Mouse (Mus musculus) left cerebral cortex, adult 18-20 months (tissue): ENCODE data around the gene Set. TPM values are rescaled to one million over a fixed set of nuclear protein-coding genes. Genes with fewer than 3 reads are reported as not detected.
A peak's percentile ranks its signal among the peaks of the same experiment; 100 is the strongest.

Experiments
- DNase-seq, 2 experiments: peaks; one replicate each; pipeline ENCODE4 v3.0.0; 2021 to 2022; ENCODE audit warnings: low spot score in 2 of 2, mixed read lengths in 1 of 2
- total RNA-seq, 2 experiments: library from RNA; stranded (reverse); gene quantifications; 2 replicates each; pipeline ENCODE4 v1.2.3; 2021

Gene Set
- total RNA-seq, 2 experiments from 2014 or later: 191 to 199 TPM

DNA sequence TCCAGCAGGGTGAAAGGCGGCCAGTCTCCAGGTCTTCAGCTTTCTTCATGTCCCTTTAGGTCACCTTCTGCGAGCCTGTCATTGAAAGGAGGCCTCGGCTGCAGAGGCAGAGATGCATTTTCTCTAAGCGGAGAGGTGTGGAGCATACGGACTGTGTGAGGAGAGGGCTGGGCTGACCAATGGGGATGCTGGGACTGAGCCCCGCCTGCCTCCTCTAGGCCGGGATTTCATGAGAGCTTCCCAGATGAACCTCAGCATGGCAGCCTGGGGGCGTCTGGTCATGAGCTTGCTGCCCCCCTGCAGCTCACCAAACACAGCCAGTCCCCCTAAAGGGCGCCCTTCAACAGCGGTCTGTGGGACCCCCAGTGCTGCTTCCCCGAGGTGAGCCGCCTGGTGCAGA is 27.5 kb downstream of the Set start:
- DNase-seq: no peak

DNA sequence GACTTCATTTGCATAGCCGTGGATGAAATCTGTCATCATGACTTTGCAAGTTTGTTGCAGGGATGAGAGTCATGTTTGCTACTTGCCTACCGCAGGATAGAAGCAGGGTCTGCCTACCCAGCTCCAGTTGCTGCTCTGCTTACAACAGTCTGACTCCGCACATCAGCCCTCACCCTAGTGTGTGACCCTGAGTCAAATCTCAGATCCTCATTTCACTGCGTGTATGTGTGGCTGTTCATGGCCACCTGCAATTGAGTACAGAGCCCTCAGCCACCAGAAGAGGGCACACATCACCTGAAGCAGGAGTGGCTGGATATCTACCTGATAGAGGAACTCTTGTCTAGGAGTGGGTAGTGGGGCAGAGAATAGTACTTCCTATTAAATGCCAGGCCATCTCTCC is 30.1 kb downstream of the Set start:
- no peak for DNase-seq

DNA sequence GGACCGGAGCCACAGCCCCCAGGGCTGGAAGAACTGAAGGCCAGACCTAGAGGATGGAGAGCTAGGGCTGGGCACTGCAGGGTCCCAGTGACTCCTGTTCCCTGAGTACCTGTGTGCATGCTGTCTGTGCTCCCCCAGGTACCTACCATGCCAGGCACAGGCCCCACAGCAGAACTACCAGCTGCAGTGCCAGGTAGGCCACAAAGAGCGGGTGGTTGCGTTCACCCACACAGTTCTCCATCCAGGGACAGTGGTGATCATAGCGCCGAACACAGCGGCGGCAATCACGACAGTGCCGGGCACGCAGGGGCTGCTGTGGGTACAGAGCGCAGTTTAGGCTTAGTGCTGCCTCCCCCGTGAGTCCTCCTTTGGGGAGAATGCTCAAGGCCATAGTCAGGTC is 34.3 kb downstream of the Set start:
- no peak for DNase-seq

DNA sequence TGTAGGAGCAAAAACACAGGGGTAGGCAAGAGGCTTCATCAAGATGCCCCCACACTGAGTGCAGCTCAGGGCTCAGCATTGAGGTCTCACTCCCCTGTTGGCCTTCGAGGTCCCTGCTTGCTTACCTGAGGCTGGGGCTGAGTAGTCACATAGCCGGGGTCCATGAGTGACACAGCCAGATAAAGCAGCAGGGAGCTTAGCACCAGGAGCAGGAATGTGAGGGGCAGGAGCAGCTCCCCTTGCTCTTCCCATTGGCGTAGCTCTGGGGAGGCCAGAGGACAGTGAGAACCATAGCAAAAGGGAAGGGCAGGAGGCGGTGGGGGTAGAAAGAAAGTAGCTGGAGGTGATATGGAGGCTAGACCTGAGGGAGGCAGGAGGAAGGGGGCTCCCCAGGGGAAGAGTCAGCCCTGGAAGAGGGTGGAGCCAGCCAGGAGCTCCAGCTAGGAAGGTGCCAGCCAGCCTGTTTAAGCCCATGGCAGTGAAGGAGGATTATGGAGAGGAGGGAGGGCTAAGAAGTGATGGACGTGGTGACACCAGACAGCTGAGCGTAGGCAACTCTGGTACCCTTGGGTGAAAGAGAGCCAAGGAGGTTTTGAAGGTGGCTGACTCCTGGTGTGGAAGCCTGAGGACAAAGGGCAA is 35.2 kb downstream of the Set start:
- DNase-seq: no peak

DNA sequence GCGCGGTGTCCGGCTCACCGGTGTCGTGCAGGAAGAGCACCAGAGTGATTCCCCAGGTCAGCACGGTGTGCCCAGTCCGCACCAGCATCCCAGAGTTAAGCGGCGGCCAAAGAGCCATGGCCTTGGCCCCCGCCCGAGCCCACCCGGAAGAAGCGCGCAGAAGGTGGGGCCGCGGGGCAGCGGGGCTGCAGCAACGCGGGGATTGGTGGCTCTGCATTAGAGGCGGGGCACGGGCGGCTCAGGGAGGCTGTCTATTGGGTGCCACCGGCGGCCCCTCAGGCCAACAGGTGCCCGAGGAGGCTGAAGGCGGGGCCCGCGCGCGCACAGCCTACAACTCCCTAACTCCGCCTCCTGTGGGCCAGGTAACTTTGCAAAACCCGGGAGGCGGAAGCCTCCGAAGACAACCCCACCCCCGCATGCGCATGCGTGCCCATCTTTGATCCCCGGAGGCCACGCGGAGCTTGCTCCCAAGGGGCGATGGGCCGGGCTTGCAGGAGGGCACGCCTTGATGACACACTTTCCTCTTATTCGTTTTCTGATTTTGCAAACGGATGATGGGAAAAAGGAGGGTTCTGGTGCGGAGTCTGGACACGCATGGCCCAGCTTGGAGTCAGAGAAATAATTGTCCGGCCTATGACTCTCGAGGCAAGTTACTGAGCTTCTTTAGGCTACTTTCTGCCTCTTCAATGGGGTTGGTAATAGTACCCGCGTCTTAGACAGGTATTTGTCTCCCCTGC is 36.5 kb downstream of the Set start, which contains the start of gene Zdhhc12:
Zdhhc12 (minus strand) TSS at position 178 of the 737 bp plus-strand sequence.
- DNase-seq: peak; percentile 79 to 91

DNA sequence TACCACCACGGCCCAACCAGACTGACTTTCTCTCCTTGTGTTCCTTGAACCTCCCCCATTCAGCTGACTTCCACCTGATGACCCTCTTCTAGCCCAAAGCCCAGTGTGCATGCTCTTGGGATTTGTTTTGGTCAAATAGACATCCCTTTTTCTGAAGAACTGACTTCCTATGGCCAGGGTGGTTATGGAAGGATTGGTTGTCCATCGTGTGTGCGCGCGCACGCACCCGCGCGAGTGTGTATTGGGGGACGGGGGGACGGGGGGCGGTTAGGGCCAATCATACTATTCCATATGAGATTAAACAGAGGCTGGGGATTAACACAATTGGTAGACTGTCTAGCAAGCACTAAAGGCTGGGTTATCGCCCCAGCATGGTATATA is 37.0 kb downstream of the Set start:
- no peak for DNase-seq

DNA sequence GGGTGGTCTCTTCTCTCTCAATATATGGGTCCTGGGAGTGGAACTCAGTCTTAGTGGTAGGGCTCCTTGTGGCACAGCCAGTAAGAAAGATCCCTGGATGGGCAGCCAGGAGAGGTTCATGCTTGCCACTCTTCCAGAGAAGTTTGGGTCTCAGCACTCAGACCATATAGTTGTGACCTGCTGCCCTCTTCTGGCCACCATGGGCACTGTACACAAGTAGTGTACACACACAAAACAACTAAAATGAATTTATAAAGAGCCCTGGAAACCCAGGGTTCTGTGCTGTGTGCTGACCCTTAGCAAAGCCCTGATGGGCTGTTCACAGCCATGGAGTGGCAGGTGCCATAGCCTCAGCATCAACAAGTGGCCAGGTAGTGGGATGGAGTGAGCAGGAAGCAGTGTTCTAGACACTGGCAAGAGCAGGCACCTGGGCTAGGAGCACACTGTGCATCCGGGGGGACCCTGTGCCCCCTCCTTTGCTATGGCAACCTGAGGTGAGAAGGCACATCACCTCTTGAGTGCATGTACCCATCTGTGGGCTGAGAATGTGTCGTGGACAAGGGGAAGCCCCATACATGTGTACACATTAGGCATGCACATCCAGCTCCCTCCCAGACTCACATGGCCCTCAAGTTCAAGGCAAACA is 38.8 kb downstream of the Set start:
- no peak for DNase-seq

DNA sequence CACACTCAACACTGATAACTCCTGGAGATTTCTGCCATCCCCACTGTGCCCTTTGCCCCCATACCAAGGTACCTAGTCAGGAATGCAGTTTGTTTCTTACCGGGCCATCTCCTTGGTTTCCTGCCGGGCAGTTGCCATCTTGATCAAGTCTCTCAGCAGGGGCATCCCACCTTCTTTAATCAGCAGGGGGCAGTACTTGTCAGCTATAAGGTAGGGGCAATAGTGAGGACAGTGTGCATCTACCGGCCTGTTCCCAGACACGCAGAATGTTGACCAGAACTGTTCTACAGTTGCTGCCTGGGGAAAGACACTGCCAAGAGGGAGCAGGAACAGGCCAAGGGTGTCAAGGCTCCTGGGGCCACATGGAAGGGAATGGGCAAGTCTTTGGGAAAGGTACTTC is 43.0 kb downstream of the Set start:
- no peak for DNase-seq

DNA sequence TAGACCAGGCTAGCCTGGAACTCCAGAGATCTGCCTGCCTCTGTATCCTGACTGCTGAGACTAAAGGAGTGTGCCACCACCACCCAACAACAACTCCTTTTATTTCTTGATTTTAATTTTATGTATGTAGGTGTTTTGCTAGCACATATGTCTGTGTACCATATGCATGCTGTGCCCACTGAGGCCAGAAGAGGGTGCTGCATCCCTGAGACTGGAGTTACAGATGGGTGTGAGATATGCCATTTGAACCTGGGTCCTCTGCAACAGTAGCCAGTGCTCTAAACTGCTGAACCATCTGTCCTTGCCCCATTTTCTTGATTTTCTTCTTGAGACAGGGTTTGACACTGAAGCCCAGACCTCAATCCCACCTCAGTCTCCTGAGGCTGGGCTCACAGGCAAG is 49.2 kb downstream of the Set start:
- DNase-seq: peak; percentile 36 to 43

DNA sequence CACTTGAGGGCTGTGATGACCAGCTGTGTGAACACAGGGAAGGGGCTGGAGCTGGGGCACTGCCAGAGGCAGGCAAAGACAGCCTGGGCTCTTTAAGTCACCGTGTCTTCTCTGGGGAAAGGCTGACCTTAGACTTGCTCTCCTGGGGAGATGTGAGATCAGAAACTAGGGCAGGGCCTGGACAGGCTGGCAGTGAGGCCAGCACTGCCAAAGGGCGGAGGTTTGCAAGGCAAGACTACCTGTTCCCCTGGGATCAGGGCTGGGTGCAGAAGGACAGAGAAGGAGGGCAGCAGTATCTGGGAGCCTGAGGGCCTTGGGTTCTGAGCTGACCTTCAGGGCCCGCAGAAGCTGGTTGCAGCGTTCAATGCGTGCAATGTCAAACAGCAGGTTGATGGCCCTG is 50.5 kb downstream of the Set start:
- no peak for DNase-seq

DNA sequence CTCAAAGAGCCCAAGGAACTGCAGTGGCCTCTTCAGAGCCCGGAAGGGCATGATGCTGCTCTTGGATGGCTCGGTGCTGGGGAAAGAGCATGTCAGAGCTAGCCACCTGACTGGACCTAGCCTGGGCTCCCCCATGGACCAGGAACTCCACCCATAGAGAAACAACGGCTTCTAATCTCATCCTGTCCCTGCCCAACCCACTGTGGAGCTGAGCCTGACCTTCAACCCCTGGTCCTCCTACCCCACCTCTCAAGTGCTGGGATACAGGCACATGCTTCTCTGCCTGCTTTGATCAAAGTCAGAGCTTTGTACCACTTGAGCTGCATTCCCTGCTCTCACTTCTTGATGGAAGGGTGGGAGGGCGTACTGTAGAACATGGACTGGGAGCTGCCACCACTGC is 51.1 kb downstream of the Set start:
- no peak for DNase-seq

DNA sequence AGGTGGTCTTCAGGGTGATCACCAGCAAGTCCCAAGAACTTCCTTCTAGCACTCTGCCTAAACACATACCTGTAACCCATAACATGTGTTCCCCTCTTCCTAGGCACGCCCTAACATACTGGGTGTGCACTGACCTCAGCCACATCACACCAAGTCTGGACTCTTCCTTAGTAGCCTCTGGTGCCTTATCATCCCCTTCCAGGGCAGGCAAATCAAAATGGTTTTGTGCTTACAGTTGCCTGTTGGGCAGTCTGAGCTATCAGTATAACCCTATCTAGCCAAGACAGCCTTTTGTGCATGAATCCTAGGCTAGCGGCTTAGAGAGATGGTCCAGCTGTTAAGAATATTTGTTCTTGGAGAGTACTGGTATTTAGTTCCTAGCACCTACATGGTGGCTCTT is 54.3 kb downstream of the Set start:
- no peak for DNase-seq

DNA sequence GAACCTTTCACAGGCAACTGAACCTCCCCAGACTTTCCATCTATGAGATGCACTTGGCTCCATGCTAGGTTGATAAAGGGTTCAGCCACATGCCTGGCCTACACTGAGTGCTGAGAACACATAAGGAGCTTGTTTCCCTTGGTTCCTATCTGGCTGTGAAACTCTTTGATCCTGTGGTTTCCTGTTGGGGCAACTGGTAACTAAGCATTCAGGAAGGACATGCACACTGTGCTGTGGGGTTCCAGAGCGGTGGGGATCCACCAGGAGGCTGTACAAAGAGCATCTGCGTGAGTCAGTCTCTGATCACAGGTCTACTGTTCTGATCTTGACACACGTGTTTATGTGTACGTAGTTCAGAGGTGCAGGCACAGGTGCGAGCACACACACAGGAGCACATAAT is 55.4 kb downstream of the Set start:
- no peak for DNase-seq

DNA sequence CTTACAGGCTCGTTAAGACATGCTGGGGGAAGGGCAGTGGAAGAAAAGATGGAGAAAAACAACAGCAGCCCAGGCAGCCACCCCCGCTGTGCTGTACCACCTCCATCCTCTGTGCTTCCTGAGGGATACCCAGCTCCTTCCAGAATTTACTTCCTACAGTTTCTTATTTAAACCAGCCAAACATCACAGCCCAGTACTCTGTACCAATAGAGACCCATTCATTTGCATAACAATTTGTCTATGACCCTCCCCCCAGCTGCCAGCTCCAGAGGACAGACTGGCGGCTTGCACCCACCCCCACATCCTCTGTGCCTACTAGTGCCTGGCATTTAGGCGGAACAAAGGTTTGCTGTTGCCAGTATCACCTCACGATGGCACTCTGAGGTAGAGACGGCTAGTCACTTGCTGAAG is 62.5 kb downstream of the Set start:
- peak; percentile 69 to 80 for DNase-seq

DNA sequence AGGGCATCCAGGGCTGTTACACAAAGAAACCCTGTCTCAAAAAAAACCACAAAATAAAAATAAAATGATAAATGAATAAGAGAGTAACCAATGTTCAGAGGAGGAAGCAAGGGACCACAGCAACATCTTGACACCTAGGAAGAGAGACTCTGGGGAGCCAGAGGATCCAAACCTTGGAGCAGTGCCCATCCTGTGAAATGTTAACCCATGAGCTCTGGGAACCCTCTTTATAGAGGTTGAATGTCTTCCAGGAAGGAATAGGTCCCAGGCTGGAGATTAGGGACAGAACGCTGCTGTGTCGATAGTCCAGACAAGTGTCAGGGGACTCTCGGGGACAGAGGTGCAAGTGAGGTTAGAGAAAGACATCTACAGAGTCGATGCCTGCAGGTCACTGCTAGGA is 63.1 kb downstream of the Set start:
- no peak for DNase-seq

Other genes starting within 250 kb of the Set start
- gene Urm1, start 237.3 kb upstream of the Set start, total RNA-seq: 10 to 100 TPM; 48.1 to 49.6 TPM
- gene Cercam, start 188.2 kb upstream of the Set start, total RNA-seq: 1 to 10 TPM; 7.4 to 9.9 TPM
- 10 to 100 TPM; 84.6 to 94.6 TPM for gene Odf2, start 168.2 kb upstream of the Set start, total RNA-seq
- gene Gle1, start 122.0 kb upstream of the Set start, total RNA-seq: 10 to 100 TPM; 44.0 to 49.5 TPM
- gene Sptan1, start 91.8 kb upstream of the Set start, total RNA-seq: 100 to 1,000 TPM; 825 to 827 TPM
- 10 to 100 TPM; 39.5 to 45.2 TPM for gene Wdr34, start 8.5 kb upstream of the Set start, total RNA-seq
- gene Pkn3, start 20.3 kb downstream of the Set start, total RNA-seq: 1 to 10 TPM; 3.8 TPM
- gene Zdhhc12, start 36.3 kb downstream of the Set start, total RNA-seq: 1 to 10 TPM; 6.1 to 6.7 TPM
- gene Zer1, start 67.2 kb downstream of the Set start, total RNA-seq: 100 to 1,000 TPM; 146 to 156 TPM
- 10 to 100 TPM; 43.7 to 50.5 TPM for gene Tbc1d13, start 76.4 kb downstream of the Set start, total RNA-seq
- 10 to 100 TPM; 19.3 to 23.3 TPM for gene Endog, start 114.1 kb downstream of the Set start, total RNA-seq
- gene Spout1, start 121.1 kb downstream of the Set start, total RNA-seq: 10 to 100 TPM; 32.5 to 33.9 TPM
- 10 to 100 TPM; 13.9 to 14.1 TPM for gene Kyat1, start 148.5 kb downstream of the Set start, total RNA-seq
- 10 to 100 TPM; 58.2 to 62.6 TPM for gene Lrrc8a, start 180.3 kb downstream of the Set start, total RNA-seq
- 10 to 100 TPM in 1 of 2 experiments, 1 to 10 TPM in 1; 9.5 to 10.3 TPM for gene Gm28035, start 183.2 kb downstream of the Set start, total RNA-seq
- gene Phyhd1, start 208.8 kb downstream of the Set start, total RNA-seq: 10 to 100 TPM; 17.7 to 19.6 TPM
- gene Gm28038, start 223.7 kb downstream of the Set start, total RNA-seq: not detected
- 10 to 100 TPM; 19.7 to 22.0 TPM for gene Dolk, start 229.0 kb downstream of the Set start, total RNA-seq
- 10 to 100 TPM; 21.3 to 24.1 TPM for gene Nup188, start 229.0 kb downstream of the Set start, total RNA-seq